Mouse (Mus musculus) lung, adult 2 months (tissue): Measurements from ENCODE around the gene Uggt1.

ENCODE experiments used
- CTCF ChIP-seq: fragments of 200-500 bp; IDR thresholded peaks from 2 replicates; pipeline ENCODE4 v1.5.1; 2011; ENCODE audit warnings: mild to moderate bottlenecking, low read length, control low read depth; ENCODE audit not compliant: insufficient read depth
- POLR2A ChIP-seq: fragments of 200-500 bp; IDR thresholded peaks from 2 replicates; pipeline ENCODE4 v1.6.1; 2011; ENCODE audit warnings: low read depth, mild to moderate bottlenecking, control low read depth, low read length, borderline replicate concordance; ENCODE audit errors: extremely low read depth

DNA sequence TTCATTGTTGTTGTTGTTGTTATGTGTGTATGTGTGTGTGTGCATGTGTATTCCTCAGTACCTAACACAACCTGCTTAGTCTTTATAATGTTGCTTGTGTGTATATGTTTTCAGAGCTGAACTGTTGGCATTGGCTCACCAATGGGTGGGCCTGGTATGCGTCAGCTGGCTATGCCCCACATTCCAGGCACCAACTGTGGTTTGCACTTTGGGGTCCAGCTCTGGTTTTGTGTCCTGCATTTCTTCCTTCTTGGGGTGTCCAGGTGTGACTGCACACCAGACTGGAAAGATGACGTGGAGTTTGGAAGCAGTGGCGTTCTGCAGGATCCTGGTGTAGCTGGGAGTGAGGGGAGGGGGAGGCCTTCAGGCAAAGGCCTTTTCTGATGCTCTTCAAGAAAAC lies 125.6 kb downstream of the Uggt1 start:
- TF ChIP-seq CTCF (no peak), POLR2A (no peak)
